Mouse (Mus musculus) liver, embryonic 18 days (tissue): ENCODE measurements around the gene Glo1. TPM values are rescaled to one million over a fixed set of nuclear protein-coding genes. Genes with fewer than 3 reads are reported as not detected.

ENCODE experiments used
- polyA plus RNA-seq: library from polyadenylated mRNA; depleted of rRNA; stranded (reverse); fragments of >200 nt; gene quantifications from 2 replicates; pipeline ENCODE4 v1.2.3, GENCODE M21; 2012; rRNA removed

The Glo1 gene
- 124 and 138 TPM in 2 replicates for polyA plus RNA-seq

DNA sequence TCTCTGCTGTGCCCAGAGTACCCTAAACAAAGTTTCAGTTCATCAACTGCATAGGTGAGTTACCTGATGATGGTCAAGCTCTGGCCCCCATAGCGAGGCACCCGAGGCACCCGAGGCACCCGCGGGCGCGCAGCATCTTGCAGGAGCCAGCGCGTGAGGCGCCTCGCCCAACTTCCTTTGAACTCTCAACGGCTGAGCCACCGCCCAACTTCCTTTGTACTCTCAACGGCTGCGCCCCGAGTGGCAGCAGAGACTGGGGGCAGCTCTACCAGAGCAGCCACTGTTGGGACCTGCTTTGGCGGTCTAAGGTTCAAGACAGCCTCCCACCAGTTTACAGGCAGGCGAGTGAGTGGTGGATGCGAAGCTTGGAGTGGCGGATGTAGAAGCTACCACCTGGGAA lies at the start of gene Glo1:
TSS of gene Glo1 (minus strand) at position 153 of the 400 bp plus-strand sequence.

DNA sequence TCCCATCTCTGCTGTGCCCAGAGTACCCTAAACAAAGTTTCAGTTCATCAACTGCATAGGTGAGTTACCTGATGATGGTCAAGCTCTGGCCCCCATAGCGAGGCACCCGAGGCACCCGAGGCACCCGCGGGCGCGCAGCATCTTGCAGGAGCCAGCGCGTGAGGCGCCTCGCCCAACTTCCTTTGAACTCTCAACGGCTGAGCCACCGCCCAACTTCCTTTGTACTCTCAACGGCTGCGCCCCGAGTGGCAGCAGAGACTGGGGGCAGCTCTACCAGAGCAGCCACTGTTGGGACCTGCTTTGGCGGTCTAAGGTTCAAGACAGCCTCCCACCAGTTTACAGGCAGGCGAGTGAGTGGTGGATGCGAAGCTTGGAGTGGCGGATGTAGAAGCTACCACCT lies 2.5 kb downstream of the Glo1 start, which contains the start of gene Dnah8:
TSS of gene Dnah8 (plus strand) at position 223 of the 400 bp plus-strand sequence.

DNA sequence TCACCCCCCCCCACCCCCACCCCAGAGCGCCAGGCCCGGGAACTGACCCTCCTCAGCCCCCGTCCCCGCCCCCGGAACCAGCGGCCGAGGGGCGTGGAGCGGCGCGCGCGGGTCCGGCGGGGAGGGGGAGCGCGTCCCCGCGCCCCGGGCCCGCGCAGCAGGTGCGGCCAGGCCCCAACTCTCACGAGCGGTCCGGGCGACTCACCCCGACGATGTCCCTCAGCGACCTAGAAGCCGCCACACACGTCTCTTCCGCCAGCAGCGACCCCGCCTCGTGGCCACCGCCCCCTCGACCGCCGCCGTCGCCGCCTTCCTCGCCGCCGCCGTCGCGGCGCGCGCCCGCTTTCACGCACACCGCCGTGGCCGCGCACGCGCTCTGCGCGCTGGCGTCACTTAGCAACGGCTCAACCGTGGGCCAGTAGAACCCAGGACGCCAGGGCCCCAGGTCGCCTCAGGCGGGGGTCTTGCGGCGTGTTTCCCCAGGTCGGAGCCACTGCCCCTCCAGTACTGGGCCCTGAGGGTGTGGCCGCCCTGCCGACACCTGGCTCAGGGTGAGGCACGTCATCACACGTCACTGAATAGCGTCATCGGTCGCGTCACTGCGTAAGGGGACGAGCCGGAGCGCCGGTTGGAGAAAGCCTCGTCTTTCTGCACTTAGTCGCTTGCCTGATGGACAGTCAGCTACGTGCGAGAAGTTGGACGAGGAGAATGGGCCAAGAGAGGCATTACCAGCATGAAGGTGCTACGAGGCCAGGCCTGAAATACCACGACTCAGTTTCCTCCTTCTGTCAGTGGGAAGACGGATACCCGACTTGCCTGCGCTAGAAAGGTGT lies 50.5 kb downstream of the Glo1 start, which contains the start of gene Btbd9:
TSS of gene Btbd9 (minus strand) at position 548 of the 833 bp plus-strand sequence.

Other genes starting within 250 kb of the Glo1 start
- 3.4 and 4.4 TPM in 2 replicates for gene Btbd9, start 50.4 kb downstream of the Glo1 start, polyA plus RNA-seq
- 1.5 and 1.7 TPM in 2 replicates for gene Dnah8, start 2.5 kb downstream of the Glo1 start, polyA plus RNA-seq